Mouse (Mus musculus) neural tube, embryonic 14.5 days (tissue): ENCODE results near the gene Pnpla3. TPM values are rescaled to one million over a fixed set of nuclear protein-coding genes. Genes with fewer than 3 reads are reported as not detected.

Source experiments
- ATAC-seq: fragments of 200-750 bp; cut with Nextera tagmentation; 2 replicates; pipeline ENCODE4 v1.8.0; 2017; ENCODE audit warnings: low read depth, mild to moderate bottlenecking, moderate TSS enrichment, moderate library complexity
- H3K27ac ChIP-seq: fragments of 300-500 bp; sonication (generic); 2 replicates; pipeline ENCODE4 v1.5.1; 2014; ENCODE audit warnings: low read depth, mild to moderate bottlenecking, control low read depth, low read length, moderate library complexity, mixed read lengths
- H3K27me3 ChIP-seq: fragments of 300-500 bp; sonication (generic); 2 replicates; pipeline ENCODE4 v1.6.1; 2014; ENCODE audit warnings: low read length; ENCODE audit not compliant: control insufficient read depth, insufficient read depth
- H3K36me3 ChIP-seq: fragments of 300-500 bp; sonication (generic); 2 replicates; pipeline ENCODE4 v1.6.1; 2014; ENCODE audit warnings: low read length, mixed read lengths; ENCODE audit not compliant: control insufficient read depth, insufficient read depth
- H3K4me1 ChIP-seq: fragments of 300-500 bp; sonication (generic); 2 replicates; pipeline ENCODE4 v1.6.1; 2014; ENCODE audit warnings: low read length; ENCODE audit not compliant: control insufficient read depth, insufficient read depth
- H3K4me2 ChIP-seq: fragments of 300-500 bp; sonication (generic); 2 replicates; pipeline ENCODE4 v1.6.1; 2014; ENCODE audit warnings: mild to moderate bottlenecking, low read depth, low read length, control low read depth
- H3K4me3 ChIP-seq: fragments of 300-500 bp; sonication (generic); 2 replicates; pipeline ENCODE4 v1.5.1; 2014; ENCODE audit warnings: low read depth, low read length, control low read depth, mixed read lengths
- H3K9ac ChIP-seq: fragments of 300-500 bp; sonication (generic); replicated peaks from 2 replicates; pipeline ENCODE4 v1.6.1; 2014; ENCODE audit warnings: low read depth, mild to moderate bottlenecking, control low read depth, low read length, mixed read lengths
- H3K9me3 ChIP-seq: fragments of 300-500 bp; sonication (generic); 2 replicates; pipeline ENCODE4 v1.6.1; 2016; ENCODE audit warnings: low read length; ENCODE audit not compliant: control insufficient read depth
- WGBS: fragments of 180-500 bp; shearing (Covaris S2); extraction: QIAGEN DNeasy Blood & Tissue Kit; methylation state at CpG from one replicate; pipeline ENCODE4 v1.1.7; 2014; 5-methylcytosine and 5-hydroxymethylcytosine counted together
- microRNA-seq: library from miRNA; unstranded; fragments of <30 nt; microRNA quantifications from one replicate; pipeline ENCODE4, GENCODE M21; 2016
- polyA plus RNA-seq: library from polyadenylated mRNA; unstranded; fragments of >200 nt; fragmentation: Nextera tagmentation; extraction: Ambion mirVana; gene quantifications from 2 replicates; pipeline ENCODE4 v1.2.1, GENCODE M21; 2014

The Pnpla3 gene
- polyA plus RNA-seq, 1 experiment from 2014 or later = 6.1 TPM

GRCm38 (mm10) chr15:84231721-84232561, 64.3 kb downstream of the Pnpla3 start, which contains the start of gene Parvb:
Gene Parvb, plus strand, starts transcription at chr15:84232043.
- H3K4me3 ChIP-seq = peak within 1 kb of the TSS; percentile 31
- peaks cover 25% of the 10 kb centered on the region for H3K4me1 ChIP-seq
- H3K9ac ChIP-seq = peak within 1 kb of the TSS; percentile 55
- H3K27me3 ChIP-seq = no peaks in the 10 kb centered on the region
- H3K4me2 ChIP-seq = peak within 1 kb of the TSS; percentile 83
- H3K27ac ChIP-seq = peak within 1 kb of the TSS; percentile 57
- peak; percentile 64 for ATAC-seq
- H3K9me3 ChIP-seq = no peaks in the 10 kb centered on the region
- WGBS = under 1% methylated on average over 53 of the region's 53 CpGs
- H3K36me3 ChIP-seq = no peaks in the 10 kb centered on the region

GRCm38 (mm10) chr15:84232609-84233008, 65.0 kb downstream of the Pnpla3 start:
- Histone ChIP-seq H3K9me3 (no peaks in the 10 kb centered on the region), H3K27ac (no peak overlapping the region), H3K4me3 (peak overlapping the region; percentile 31; the same call in 1 of the 2 replicates), H3K9ac (0 out of 2 replicates have a peak overlapping the region, but pooled peaks have one; percentile 55), H3K4me1 (peaks cover 20% of the 10 kb centered on the region), H3K27me3 (no peaks in the 10 kb centered on the region), H3K4me2 (peak overlapping the region; percentile 83), H3K36me3 (no peaks in the 10 kb centered on the region)
- WGBS = 17% methylated on average over 8 of the region's 8 CpGs
- ATAC-seq = no peak

GRCm38 (mm10) chr15:84234794-84235581, 67.4 kb downstream of the Pnpla3 start:
- no peak for ATAC-seq

GRCm38 (mm10) chr15:84235646-84236045, 68.0 kb downstream of the Pnpla3 start:
- Histone ChIP-seq H3K4me3 (no peak overlapping the region), H3K9ac (no peak overlapping the region), H3K4me1 (peaks cover 36% of the 10 kb centered on the region), H3K36me3 (no peaks in the 10 kb centered on the region), H3K27me3 (no peaks in the 10 kb centered on the region), H3K9me3 (no peaks in the 10 kb centered on the region), H3K4me2 (no peak overlapping the region), H3K27ac (no peak overlapping the region)
- WGBS = 53% methylated on average over 7 of the region's 7 CpGs
- ATAC-seq = no peak

More at GRCm38 (mm10) chr15:84234794-84235581, 67.4 kb downstream of the Pnpla3 start:
- no peaks in the 10 kb centered on the region for H3K27me3 ChIP-seq
- H3K4me2 ChIP-seq = no peak overlapping the region
- WGBS = 82% methylated on average over 7 of the region's 7 CpGs
- H3K36me3 ChIP-seq = no peaks in the 10 kb centered on the region
- H3K9me3 ChIP-seq = no peaks in the 10 kb centered on the region
- H3K27ac ChIP-seq = no peak overlapping the region
- no peak overlapping the region for H3K4me3 ChIP-seq
- peaks cover 37% of the 10 kb centered on the region for H3K4me1 ChIP-seq
- H3K9ac ChIP-seq = no peak overlapping the region

Small RNAs within 50 kb of the gene (microRNA-seq; reads per million reads assigned to microRNA genes)
- not detected for gene Mir6392

Other genes starting within 250 kb of the Pnpla3 start
- 0.55 and 0.84 TPM in 2 replicates for gene Efcab6, start 102.5 kb upstream of the Pnpla3 start, polyA plus RNA-seq
- gene Sult4a1, start 62.1 kb upstream of the Pnpla3 start, polyA plus RNA-seq = 82.9 and 90.5 TPM in 2 replicates
- gene Pnpla5, start 44.7 kb upstream of the Pnpla3 start, polyA plus RNA-seq = not detected in 2 replicates
- gene Samm50, start 24.4 kb downstream of the Pnpla3 start, polyA plus RNA-seq = 55.2 and 63.2 TPM in 2 replicates
- gene Parvb, start 64.2 kb downstream of the Pnpla3 start, polyA plus RNA-seq = 3.3 and 5.7 TPM in 2 replicates
- 0.40 and 1.1 TPM in 2 replicates for gene Parvg, start 156.2 kb downstream of the Pnpla3 start, polyA plus RNA-seq